Mouse (Mus musculus): ENCODE measurements at regions not wholly inside any gene's neighbourhood (a gene's known extent, or its start where the extent isn't known, plus 50 kb on each side); places are given as distances from the start of the nearest gene placed in this dataset.

- Histone ChIP-seq H3K27me3 (ENCODE audit: control insufficient read depth, insufficient read depth, low read length) (no peaks in the 10 kb centered on the region), H3K27ac (ENCODE audit: low read depth, low read length) (no peak overlapping the region), H3K36me3 (ENCODE audit: control insufficient read depth, insufficient read depth, low read length) (no peaks in the 10 kb centered on the region), H3K9ac (ENCODE audit: low read length) (no peak overlapping the region), H3K4me1 (ENCODE audit: control insufficient read depth, insufficient read depth, low read length) (no peaks in the 10 kb centered on the region), H3K9me3 (ENCODE audit: control insufficient read depth, low read length) (no peaks in the 10 kb centered on the region), H3K4me3 (ENCODE audit: low read depth, low read length) (no peak overlapping the region), H3K4me2 (no peak overlapping the region)
- DNase-seq (ENCODE audit: low spot score, missing footprints), result no peak
- WGBS, result 85% methylated on average over 2 of the region's 2 CpGs
- ATAC-seq (ENCODE audit: low FRiP score), result no peak
Observed at GRCm38 (mm10) chr12:74544172-74544571, 228.0 kb upstream of the Gm11042 start.

- Histone ChIP-seq H3K9ac (ENCODE audit: low read length) (no peak overlapping the region), H3K27me3 (ENCODE audit: control insufficient read depth, insufficient read depth, low read length) (no peaks in the 10 kb centered on the region), H3K4me3 (ENCODE audit: low read depth, low read length) (no peak overlapping the region), H3K4me2 (no peak overlapping the region), H3K4me1 (ENCODE audit: control insufficient read depth, insufficient read depth, low read length) (no peaks in the 10 kb centered on the region), H3K36me3 (ENCODE audit: control insufficient read depth, insufficient read depth, low read length) (no peaks in the 10 kb centered on the region), H3K9me3 (ENCODE audit: control insufficient read depth, low read length) (no peaks in the 10 kb centered on the region), H3K27ac (ENCODE audit: low read depth, low read length) (no peak overlapping the region)
- ATAC-seq (ENCODE audit: low FRiP score) (no peak), DNase-seq (ENCODE audit: low spot score, missing footprints) (no peak)
- WGBS, result 82% methylated on average over 2 of the region's 2 CpGs
Observed at GRCm38 (mm10) chr12:74534882-74535281, 218.7 kb upstream of the Gm11042 start.

- no peaks in the 10 kb centered on the region for H3K36me3 ChIP-seq (ENCODE audit: control insufficient read depth, insufficient read depth, low read length)
- H3K27me3 ChIP-seq (ENCODE audit: control insufficient read depth, insufficient read depth, low read length), result no peaks in the 10 kb centered on the region
- no peak overlapping the region for H3K4me2 ChIP-seq
- H3K9me3 ChIP-seq (ENCODE audit: control insufficient read depth, low read length), result no peaks in the 10 kb centered on the region
- WGBS, result 93% methylated on average over 5 of the region's 5 CpGs
- ATAC-seq (ENCODE audit: low FRiP score) (no peak), DNase-seq (ENCODE audit: low spot score, missing footprints) (no peak)
- no peak overlapping the region for H3K9ac ChIP-seq (ENCODE audit: low read length)
- H3K4me1 ChIP-seq (ENCODE audit: control insufficient read depth, insufficient read depth, low read length), result no peaks in the 10 kb centered on the region
- H3K27ac ChIP-seq (ENCODE audit: low read depth, low read length), result no peak overlapping the region
- H3K4me3 ChIP-seq (ENCODE audit: low read depth, low read length), result no peak overlapping the region
Observed at GRCm38 (mm10) chr12:74528983-74529566, 212.9 kb upstream of the Gm11042 start.

- Histone ChIP-seq H3K4me1 (ENCODE audit: control insufficient read depth, insufficient read depth, low read length) (no peaks in the 10 kb centered on the region), H3K4me3 (ENCODE audit: low read depth, low read length) (no peak overlapping the region), H3K9me3 (ENCODE audit: control insufficient read depth, low read length) (no peaks in the 10 kb centered on the region), H3K4me2 (no peak overlapping the region), H3K27me3 (ENCODE audit: control insufficient read depth, insufficient read depth, low read length) (no peaks in the 10 kb centered on the region), H3K9ac (ENCODE audit: low read length) (no peak overlapping the region), H3K27ac (ENCODE audit: low read depth, low read length) (no peak overlapping the region), H3K36me3 (ENCODE audit: control insufficient read depth, insufficient read depth, low read length) (no peaks in the 10 kb centered on the region)
- no peak for ATAC-seq (ENCODE audit: low FRiP score)
- no peak for DNase-seq (ENCODE audit: low spot score, missing footprints)
- 66% methylated on average over 2 of the region's 2 CpGs for WGBS
Observed at GRCm38 (mm10) chr12:74527190-74527621, 211.0 kb upstream of the Gm11042 start.

- Histone ChIP-seq H3K4me3 (ENCODE audit: low read depth, low read length) (no peak overlapping the region), H3K9me3 (ENCODE audit: control insufficient read depth, low read length) (no peaks in the 10 kb centered on the region), H3K4me2 (no peak overlapping the region), H3K9ac (ENCODE audit: low read length) (no peak overlapping the region), H3K27ac (ENCODE audit: low read depth, low read length) (no peak overlapping the region), H3K4me1 (ENCODE audit: control insufficient read depth, insufficient read depth, low read length) (no peaks in the 10 kb centered on the region), H3K27me3 (ENCODE audit: control insufficient read depth, insufficient read depth, low read length) (no peaks in the 10 kb centered on the region), H3K36me3 (ENCODE audit: control insufficient read depth, insufficient read depth, low read length) (no peaks in the 10 kb centered on the region)
- ATAC-seq (ENCODE audit: low FRiP score), result no peak
- DNase-seq (ENCODE audit: low spot score, missing footprints), result no peak
Observed at GRCm38 (mm10) chr12:74523988-74524387, 207.8 kb upstream of the Gm11042 start.

- Histone ChIP-seq H3K27me3 (ENCODE audit: control insufficient read depth, insufficient read depth, low read length) (no peaks in the 10 kb centered on the region), H3K4me1 (ENCODE audit: control insufficient read depth, insufficient read depth, low read length) (no peaks in the 10 kb centered on the region), H3K27ac (ENCODE audit: low read depth, low read length) (no peak overlapping the region), H3K4me3 (ENCODE audit: low read depth, low read length) (no peak overlapping the region), H3K36me3 (ENCODE audit: control insufficient read depth, insufficient read depth, low read length) (no peaks in the 10 kb centered on the region), H3K9me3 (ENCODE audit: control insufficient read depth, low read length) (no peaks in the 10 kb centered on the region), H3K9ac (ENCODE audit: low read length) (no peak overlapping the region), H3K4me2 (no peak overlapping the region)
- ATAC-seq (ENCODE audit: low FRiP score) (no peak), DNase-seq (ENCODE audit: low spot score, missing footprints) (no peak)
- WGBS, result 90% methylated on average over 6 of the region's 6 CpGs
Observed at GRCm38 (mm10) chr12:74518032-74518431, 201.8 kb upstream of the Gm11042 start.

GRCm38 (mm10) chr12:74516527-74516926 lies 200.3 kb upstream of the Gm11042 start:
- ATAC-seq (ENCODE audit: low FRiP score) (no peak), DNase-seq (ENCODE audit: low spot score, missing footprints) (no peak)
- Histone ChIP-seq H3K4me2 (no peak overlapping the region), H3K9ac (ENCODE audit: low read length) (no peak overlapping the region), H3K4me1 (ENCODE audit: control insufficient read depth, insufficient read depth, low read length) (no peaks in the 10 kb centered on the region), H3K9me3 (ENCODE audit: control insufficient read depth, low read length) (no peaks in the 10 kb centered on the region), H3K4me3 (ENCODE audit: low read depth, low read length) (no peak overlapping the region), H3K36me3 (ENCODE audit: control insufficient read depth, insufficient read depth, low read length) (no peaks in the 10 kb centered on the region), H3K27ac (ENCODE audit: low read depth, low read length) (no peak overlapping the region), H3K27me3 (ENCODE audit: control insufficient read depth, insufficient read depth, low read length) (no peaks in the 10 kb centered on the region)
- WGBS, result 58% methylated on average over 3 of the region's 3 CpGs

GRCm38 (mm10) chr12:74502791-74503190 lies 186.6 kb upstream of the Gm11042 start:
- ATAC-seq (ENCODE audit: low FRiP score) (no peak), DNase-seq (ENCODE audit: low spot score, missing footprints) (no peak)
- Histone ChIP-seq H3K27ac (ENCODE audit: low read depth, low read length) (no peak overlapping the region), H3K4me1 (ENCODE audit: control insufficient read depth, insufficient read depth, low read length) (no peaks in the 10 kb centered on the region), H3K36me3 (ENCODE audit: control insufficient read depth, insufficient read depth, low read length) (no peaks in the 10 kb centered on the region), H3K4me3 (ENCODE audit: low read depth, low read length) (no peak overlapping the region), H3K27me3 (ENCODE audit: control insufficient read depth, insufficient read depth, low read length) (no peaks in the 10 kb centered on the region), H3K9me3 (ENCODE audit: control insufficient read depth, low read length) (no peaks in the 10 kb centered on the region), H3K4me2 (no peak overlapping the region), H3K9ac (ENCODE audit: low read length) (no peak overlapping the region)
- WGBS, result 92% methylated on average over 2 of the region's 2 CpGs

- no peaks in the 10 kb centered on the region for H3K36me3 ChIP-seq (ENCODE audit: control insufficient read depth, insufficient read depth, low read length)
- ATAC-seq (ENCODE audit: low FRiP score), result no peak
- no peak overlapping the region for H3K27ac ChIP-seq (ENCODE audit: low read depth, low read length)
- no peak for DNase-seq (ENCODE audit: low spot score, missing footprints)
- 84% methylated on average over 2 of the region's 2 CpGs for WGBS
- no peak overlapping the region for H3K9ac ChIP-seq (ENCODE audit: low read length)
- no peaks in the 10 kb centered on the region for H3K9me3 ChIP-seq (ENCODE audit: control insufficient read depth, low read length)
- no peaks in the 10 kb centered on the region for H3K27me3 ChIP-seq (ENCODE audit: control insufficient read depth, insufficient read depth, low read length)
- no peak overlapping the region for H3K4me2 ChIP-seq
- H3K4me1 ChIP-seq (ENCODE audit: control insufficient read depth, insufficient read depth, low read length), result no peaks in the 10 kb centered on the region
- no peak overlapping the region for H3K4me3 ChIP-seq (ENCODE audit: low read depth, low read length)
Observed at GRCm38 (mm10) chr12:74477619-74478018, 161.4 kb upstream of the Gm11042 start.

GRCm38 (mm10) chr12:74474741-74475140 lies 158.5 kb upstream of the Gm11042 start:
- no peak for DNase-seq (ENCODE audit: low spot score, missing footprints)
- no peaks in the 10 kb centered on the region for H3K9me3 ChIP-seq (ENCODE audit: control insufficient read depth, low read length)
- H3K4me2 ChIP-seq, result no peak overlapping the region
- no peak overlapping the region for H3K27ac ChIP-seq (ENCODE audit: low read depth, low read length)
- H3K27me3 ChIP-seq (ENCODE audit: control insufficient read depth, insufficient read depth, low read length), result no peaks in the 10 kb centered on the region
- H3K4me3 ChIP-seq (ENCODE audit: low read depth, low read length), result no peak overlapping the region
- H3K36me3 ChIP-seq (ENCODE audit: control insufficient read depth, insufficient read depth, low read length), result no peaks in the 10 kb centered on the region
- ATAC-seq (ENCODE audit: low FRiP score), result no peak
- no peaks in the 10 kb centered on the region for H3K4me1 ChIP-seq (ENCODE audit: control insufficient read depth, insufficient read depth, low read length)
- H3K9ac ChIP-seq (ENCODE audit: low read length), result no peak overlapping the region
- 94% methylated on average over 1 of the region's 1 CpGs for WGBS
